Mouse (Mus musculus) forebrain, embryonic 12.5 days (tissue): ENCODE data around the gene Ttc23l. TPM values are rescaled to one million over a fixed set of nuclear protein-coding genes. Genes with fewer than 3 reads are reported as not detected.

Experiments used
- ATAC-seq: fragments of 200-750 bp; cut with Nextera tagmentation; 2 replicates; pipeline ENCODE4 v1.8.0; 2017; ENCODE audit warnings: moderate TSS enrichment; ENCODE audit not compliant: low FRiP score
- H3K27ac ChIP-seq: fragments of 300-500 bp; sonication (generic); 2 replicates; pipeline ENCODE4 v1.5.1; 2016; ENCODE audit warnings: mild to moderate bottlenecking
- H3K27me3 ChIP-seq: fragments of 300-500 bp; sonication (generic); 2 replicates; pipeline ENCODE4 v1.6.1; 2016; ENCODE audit warnings: mild to moderate bottlenecking
- H3K36me3 ChIP-seq: fragments of 300-500 bp; sonication (generic); replicated peaks from 2 replicates; pipeline ENCODE4 v1.6.1; 2016; ENCODE audit warnings: mild to moderate bottlenecking
- H3K4me1 ChIP-seq: fragments of 300-500 bp; sonication (generic); 2 replicates; pipeline ENCODE4 v1.6.1; 2016
- H3K4me2 ChIP-seq: fragments of 300-500 bp; sonication (generic); 2 replicates; pipeline ENCODE4 v1.6.1; 2016; ENCODE audit warnings: mild to moderate bottlenecking, moderate library complexity
- H3K4me3 ChIP-seq: fragments of 300-500 bp; sonication (generic); replicated peaks from 2 replicates; pipeline ENCODE4 v1.5.1; 2016; ENCODE audit warnings: mild to moderate bottlenecking
- H3K9ac ChIP-seq: fragments of 300-500 bp; sonication (generic); 2 replicates; pipeline ENCODE4 v1.6.1; 2016; ENCODE audit warnings: mild to moderate bottlenecking
- H3K9me3 ChIP-seq: fragments of 300-500 bp; sonication (generic); 2 replicates; pipeline ENCODE4 v1.6.1; 2016
- WGBS: fragments of 180-500 bp; shearing (Covaris S2); methylation state at CpG from one replicate; pipeline ENCODE4 v1.1.7; 2016; 5-methylcytosine and 5-hydroxymethylcytosine counted together
- polyA plus RNA-seq: library from polyadenylated mRNA; unstranded; fragments of >200 nt; fragmentation: Nextera tagmentation; extraction: Ambion mirVana; gene quantifications from 2 replicates; pipeline ENCODE4 v1.2.1, GENCODE M21; 2016

Gene Ttc23l
- not detected in 2 replicates for polyA plus RNA-seq

DNA sequence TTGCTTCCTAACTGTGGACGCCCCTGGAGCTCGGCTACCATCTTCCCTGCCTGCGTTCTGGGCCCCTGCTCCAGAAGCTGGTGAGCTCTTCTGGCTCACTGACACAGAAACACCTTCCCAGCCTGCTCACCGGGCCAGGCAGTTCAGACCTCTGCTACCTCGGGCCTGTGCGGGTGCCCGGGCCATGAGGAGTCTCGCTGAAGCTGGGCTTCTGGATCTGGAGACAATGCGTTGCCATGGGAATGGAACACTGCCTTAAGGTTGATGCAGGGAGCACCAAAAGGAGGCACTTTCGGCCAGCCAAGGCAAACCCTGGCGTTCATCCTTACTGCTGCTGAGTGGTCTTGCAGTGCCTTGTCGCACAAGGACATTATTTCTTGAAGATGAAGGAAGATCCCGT lies at the start of gene Ttc23l:
TSS of gene Ttc23l (minus strand) at position 204 of the 400 bp plus-strand sequence.
- H3K36me3 ChIP-seq, result no peaks in the 10 kb centered on the region
- H3K27me3 ChIP-seq, result no peaks in the 10 kb centered on the region
- 85% methylated on average over 13 of the region's 13 CpGs for WGBS
- H3K4me1 ChIP-seq, result no peaks in the 10 kb centered on the region
- H3K27ac ChIP-seq, result no peak within 1 kb of the TSS
- H3K9ac ChIP-seq, result no peak within 1 kb of the TSS
- no peak for ATAC-seq
- H3K4me3 ChIP-seq, result no peak within 1 kb of the TSS
- H3K9me3 ChIP-seq, result no peaks in the 10 kb centered on the region
- H3K4me2 ChIP-seq, result no peak within 1 kb of the TSS

GRCm38 (mm10) chr15:10599413-10599812 lies 40.9 kb upstream of the Ttc23l start:
- Histone ChIP-seq H3K27me3 (no peaks in the 10 kb centered on the region), H3K9ac (no peak overlapping the region), H3K4me3 (no peak overlapping the region), H3K27ac (no peak overlapping the region), H3K9me3 (no peaks in the 10 kb centered on the region), H3K4me1 (peaks cover 7% of the 10 kb centered on the region; the same call in 1 of the 2 replicates), H3K4me2 (no peak overlapping the region), H3K36me3 (peaks cover 6% of the 10 kb centered on the region; the same call in 1 of the 2 replicates)
- WGBS, result 84% methylated on average over 7 of the region's 7 CpGs
- ATAC-seq, result no peak

DNA sequence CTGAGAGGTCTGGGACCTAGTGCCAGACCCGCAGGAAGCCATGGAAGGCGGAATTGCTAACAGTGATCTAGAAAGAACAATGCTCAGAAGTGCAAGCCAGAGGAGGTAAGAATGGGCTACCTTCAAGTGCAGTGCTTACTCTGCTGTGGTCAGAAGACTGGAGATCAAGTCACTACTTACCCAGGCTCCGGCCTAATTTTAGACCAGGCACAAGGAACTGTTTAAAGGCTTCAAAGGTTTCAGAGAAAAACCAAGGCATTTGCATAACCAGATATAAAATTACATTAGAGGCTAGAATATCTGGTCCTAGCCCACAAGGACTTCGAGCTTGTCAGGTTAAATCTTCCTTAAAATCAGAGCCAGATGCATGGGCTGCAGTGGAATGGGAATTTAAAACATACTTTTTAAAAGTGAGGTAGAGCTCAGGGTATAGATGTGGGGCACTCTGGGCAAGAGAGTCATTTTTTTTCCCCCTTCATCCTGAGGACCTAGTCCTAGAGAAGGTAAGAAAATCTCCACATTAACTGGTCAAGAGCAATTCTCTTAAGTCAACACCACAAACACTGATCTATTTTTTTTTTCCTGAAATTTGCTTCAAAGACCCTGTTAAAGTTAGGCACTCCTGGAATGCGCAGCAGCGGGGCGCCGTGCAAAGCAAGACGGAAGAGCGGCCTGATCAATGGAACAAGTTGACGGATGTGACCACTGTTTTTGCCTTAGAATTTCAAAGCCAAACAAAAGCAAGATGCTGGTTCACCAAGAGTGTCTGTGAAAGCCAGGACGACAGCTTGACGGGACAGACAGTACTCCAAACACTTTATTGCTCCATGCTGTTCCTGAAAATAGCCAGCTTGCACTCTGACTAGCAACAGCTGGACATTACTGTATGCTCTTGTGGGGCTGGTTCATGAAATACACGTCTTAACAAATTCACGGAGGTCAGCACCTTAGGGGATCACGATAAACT lies 40.1 kb upstream of the Ttc23l start:
- no peak for ATAC-seq
- Histone ChIP-seq H3K9me3 (no peaks in the 10 kb centered on the region), H3K9ac (no peak overlapping the region), H3K27ac (0 out of 2 replicates have a peak overlapping the region, but pooled peaks have one; percentile 14), H3K4me2 (no peak overlapping the region), H3K4me3 (no peak overlapping the region), H3K36me3 (no peaks in the 10 kb centered on the region), H3K4me1 (peaks cover 7% of the 10 kb centered on the region; the same call in 1 of the 2 replicates), H3K27me3 (no peaks in the 10 kb centered on the region)
- WGBS, result 74% methylated on average over 16 of the region's 16 CpGs

GRCm38 (mm10) chr15:10596871-10597270 lies 38.4 kb upstream of the Ttc23l start:
- Histone ChIP-seq H3K4me3 (no peak overlapping the region), H3K27ac (no peak overlapping the region), H3K4me2 (no peak overlapping the region), H3K36me3 (no peaks in the 10 kb centered on the region; the same call in 1 of the 2 replicates), H3K27me3 (no peaks in the 10 kb centered on the region), H3K9me3 (no peaks in the 10 kb centered on the region), H3K4me1 (peaks cover 7% of the 10 kb centered on the region; the same call in 1 of the 2 replicates), H3K9ac (no peak overlapping the region)
- ATAC-seq, result no peak
- WGBS, result 96% methylated on average over 9 of the region's 9 CpGs

DNA sequence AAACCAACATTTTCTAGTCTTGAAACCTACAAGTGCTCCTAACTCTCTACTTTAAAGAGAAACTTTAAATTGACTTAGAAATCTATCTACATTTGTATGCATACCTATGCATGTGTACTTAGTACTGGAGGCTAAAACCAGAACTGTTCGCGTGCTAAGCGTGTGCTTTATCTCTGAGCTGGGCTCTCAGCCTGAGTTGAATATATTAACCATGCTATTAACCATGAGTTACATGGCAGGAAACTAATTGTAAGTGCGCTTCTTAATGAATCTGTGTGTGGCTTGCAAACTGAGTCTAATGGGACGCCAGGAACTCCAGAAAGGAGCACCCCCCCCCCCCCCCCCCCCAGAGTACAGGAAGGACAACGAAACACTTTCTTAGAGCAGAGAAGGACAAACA lies 36.9 kb upstream of the Ttc23l start:
- ATAC-seq, result no peak; the same call in 1 of the 2 replicates
- 66% methylated on average over 6 of the region's 6 CpGs for WGBS
- Histone ChIP-seq H3K27me3 (no peaks in the 10 kb centered on the region), H3K9ac (no peak overlapping the region), H3K4me2 (no peak overlapping the region), H3K4me1 (peaks cover 7% of the 10 kb centered on the region; the same call in 1 of the 2 replicates), H3K36me3 (no peaks in the 10 kb centered on the region; the same call in 1 of the 2 replicates), H3K4me3 (no peak overlapping the region), H3K9me3 (no peaks in the 10 kb centered on the region), H3K27ac (no peak overlapping the region)

GRCm38 (mm10) chr15:10594910-10595309 lies 36.4 kb upstream of the Ttc23l start:
- Histone ChIP-seq H3K9ac (no peak overlapping the region), H3K27ac (no peak overlapping the region), H3K4me3 (no peak overlapping the region), H3K27me3 (no peaks in the 10 kb centered on the region), H3K36me3 (no peaks in the 10 kb centered on the region; the same call in 1 of the 2 replicates), H3K9me3 (no peaks in the 10 kb centered on the region), H3K4me1 (peaks cover 7% of the 10 kb centered on the region; the same call in 1 of the 2 replicates), H3K4me2 (no peak overlapping the region)
- WGBS, result 88% methylated on average over 10 of the region's 10 CpGs
- 0 out of 2 replicates have a peak, but pooled peaks have one; percentile 17 for ATAC-seq

- Histone ChIP-seq H3K9me3 (no peaks in the 10 kb centered on the region), H3K27ac (no peak overlapping the region), H3K4me1 (no peaks in the 10 kb centered on the region; the same call in 1 of the 2 replicates), H3K36me3 (peaks cover 7% of the 10 kb centered on the region), H3K4me2 (no peak overlapping the region), H3K27me3 (no peaks in the 10 kb centered on the region), H3K4me3 (no peak overlapping the region), H3K9ac (no peak overlapping the region)
- WGBS, result 88% methylated on average over 6 of the region's 6 CpGs
- ATAC-seq, result no peak
Measured at GRCm38 (mm10) chr15:10593094-10593493, 34.6 kb upstream of the Ttc23l start.

- no peak overlapping the region for H3K4me2 ChIP-seq
- H3K4me3 ChIP-seq, result no peak overlapping the region
- no peak overlapping the region for H3K27ac ChIP-seq
- H3K27me3 ChIP-seq, result no peaks in the 10 kb centered on the region
- peaks cover 21% of the 10 kb centered on the region for H3K36me3 ChIP-seq
- 75% methylated on average over 2 of the region's 2 CpGs for WGBS
- H3K9ac ChIP-seq, result no peak overlapping the region
- no peaks in the 10 kb centered on the region for H3K4me1 ChIP-seq
- ATAC-seq, result no peak
- H3K9me3 ChIP-seq, result no peaks in the 10 kb centered on the region
Measured at GRCm38 (mm10) chr15:10586565-10586964, 28.1 kb upstream of the Ttc23l start.

DNA sequence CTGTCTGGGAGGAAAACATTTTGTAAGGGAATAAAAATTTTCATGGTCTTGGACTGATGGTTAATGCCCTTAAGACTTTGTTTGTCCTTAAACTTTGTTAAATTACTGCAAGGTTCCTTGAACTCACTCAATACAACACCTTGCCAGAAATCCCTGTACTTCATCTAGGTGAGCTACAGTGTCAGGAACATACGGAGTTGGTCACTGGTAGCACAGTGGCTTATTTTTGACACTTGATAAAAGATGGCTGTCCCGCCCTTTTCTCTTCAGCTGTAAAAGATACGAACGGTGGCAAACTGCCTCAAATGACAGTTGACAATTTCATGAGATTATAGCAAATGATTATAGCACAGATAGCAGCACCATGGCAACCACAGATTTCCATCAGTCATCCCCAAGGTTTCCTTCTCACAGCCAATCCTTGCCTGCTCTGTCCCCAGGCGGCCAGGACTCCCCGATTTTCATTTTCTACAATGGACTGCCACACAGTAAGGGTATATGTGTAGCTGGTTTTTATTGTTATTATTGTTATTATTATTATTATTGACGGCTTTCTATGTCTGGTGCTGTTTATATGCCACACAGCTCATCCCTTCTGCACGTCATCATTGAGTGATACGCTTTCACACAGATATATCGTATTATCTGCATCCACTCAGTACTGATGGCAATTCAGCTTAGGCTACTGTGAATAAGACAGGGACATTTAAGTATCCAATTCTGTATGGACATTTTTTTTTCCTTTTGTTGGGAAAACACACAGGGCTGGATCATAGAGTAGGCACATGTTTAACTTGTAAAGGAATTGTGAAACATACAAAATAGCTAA lies 26.1 kb upstream of the Ttc23l start:
- no peak overlapping the region for H3K4me2 ChIP-seq
- H3K36me3 ChIP-seq, result peaks cover 20% of the 10 kb centered on the region
- no peak overlapping the region for H3K9ac ChIP-seq
- whole genome bisulfite sequencing, result 85% methylated on average over 10 of the region's 10 CpGs
- H3K4me3 ChIP-seq, result no peak overlapping the region
- ATAC-seq, result peak; percentile 67; the same call in 1 of the 2 replicates
- no peaks in the 10 kb centered on the region for H3K4me1 ChIP-seq
- no peaks in the 10 kb centered on the region for H3K27me3 ChIP-seq
- no peak overlapping the region for H3K27ac ChIP-seq
- H3K9me3 ChIP-seq, result no peaks in the 10 kb centered on the region

DNA sequence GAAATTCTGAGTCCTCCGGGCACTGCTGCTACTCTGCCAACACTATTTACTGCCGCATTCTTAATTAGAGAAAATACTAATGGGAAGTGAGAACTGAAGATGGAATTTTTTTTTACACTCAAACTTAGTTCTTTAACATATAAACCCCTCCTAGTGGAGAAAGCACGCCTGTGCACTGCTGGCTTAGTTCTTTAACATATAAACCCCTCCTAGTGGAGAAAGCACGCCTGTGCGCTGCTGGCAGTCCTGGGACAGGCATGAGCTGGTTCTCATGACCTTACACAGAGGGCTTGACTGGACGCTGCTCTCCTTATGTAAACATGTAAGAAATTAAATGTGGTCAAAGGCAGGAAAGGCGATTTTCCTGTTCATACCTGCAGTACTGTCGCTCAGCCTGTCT lies 24.9 kb upstream of the Ttc23l start:
- Histone ChIP-seq H3K36me3 (peaks cover 24% of the 10 kb centered on the region), H3K9ac (no peak overlapping the region), H3K4me1 (no peaks in the 10 kb centered on the region), H3K9me3 (no peaks in the 10 kb centered on the region), H3K27me3 (no peaks in the 10 kb centered on the region), H3K4me2 (no peak overlapping the region), H3K4me3 (no peak overlapping the region), H3K27ac (no peak overlapping the region)
- 58% methylated on average over 8 of the region's 8 CpGs for WGBS
- peak; percentile 88 for ATAC-seq

GRCm38 (mm10) chr15:10579159-10579558 lies 20.7 kb upstream of the Ttc23l start:
- WGBS, result 85% methylated on average over 3 of the region's 3 CpGs
- Histone ChIP-seq H3K4me2 (no peak overlapping the region), H3K27me3 (no peaks in the 10 kb centered on the region), H3K36me3 (peaks cover 49% of the 10 kb centered on the region), H3K4me3 (no peak overlapping the region), H3K27ac (no peak overlapping the region), H3K9ac (no peak overlapping the region), H3K9me3 (no peaks in the 10 kb centered on the region), H3K4me1 (no peaks in the 10 kb centered on the region)
- no peak for ATAC-seq

- H3K27me3 ChIP-seq, result no peaks in the 10 kb centered on the region
- no peaks in the 10 kb centered on the region for H3K9me3 ChIP-seq
- no peak overlapping the region for H3K9ac ChIP-seq
- 91% methylated on average over 7 of the region's 7 CpGs for WGBS
- no peak overlapping the region for H3K27ac ChIP-seq
- H3K36me3 ChIP-seq, result peaks cover 39% of the 10 kb centered on the region
- H3K4me3 ChIP-seq, result no peak overlapping the region
- no peaks in the 10 kb centered on the region for H3K4me1 ChIP-seq
- no peak for ATAC-seq
- no peak overlapping the region for H3K4me2 ChIP-seq
Measured at GRCm38 (mm10) chr15:10566486-10566885, 8.0 kb upstream of the Ttc23l start.
